Mouse (Mus musculus): ENCODE data around the gene Mboat2. TPM values are rescaled to one million over a fixed set of nuclear protein-coding genes. Genes with fewer than 3 reads are reported as not detected.

Gene Mboat2
- total RNA-seq (2021): 1 to 10 TPM; 2.3 to 2.4 TPM
- long read RNA-seq, experiment 1: 0 reads
- long read RNA-seq, experiment 2, partial matches to known transcripts: 0 of 1 reads
- long read RNA-seq, experiment 2, other reads (novel, unspliced or antisense): 1 of 1 reads

GRCm38 (mm10) chr12:24830766-24831152 lies at the start of gene Mboat2:
Gene Mboat2, plus strand, starts transcription at chr12:24830879.
- no peak for DNase-seq
- intact Hi-C loops (cut with DNase I): loop anchor here (5.0 to 10.0 kb wide), 2 partner anchors 123 to 124 kb away; partner anchors contain the start of gene Rrm2

DNA sequence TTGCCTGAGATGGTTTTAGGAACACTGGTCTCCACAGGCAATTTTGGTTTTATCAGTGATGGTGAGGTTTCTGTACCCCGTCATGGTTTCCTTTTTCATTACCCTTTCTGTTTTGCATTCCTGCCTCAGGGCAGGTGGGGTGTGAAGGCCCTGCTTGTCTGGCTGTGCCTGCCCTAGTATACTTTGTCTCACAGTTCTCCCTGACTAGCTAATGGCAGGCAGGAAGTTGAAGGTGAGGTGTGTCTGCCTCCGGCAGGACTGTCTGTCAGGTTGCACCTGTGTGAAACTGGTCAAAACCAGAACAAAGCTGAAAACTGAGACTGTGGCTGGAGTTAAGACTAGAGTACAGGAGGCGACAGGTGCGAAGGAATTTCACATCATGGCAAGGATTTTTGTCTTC lies 46.9 kb upstream of the Mboat2 start:
- intact Hi-C loops (cut with DNase I): no loop called here
- no peak for DNase-seq

DNA sequence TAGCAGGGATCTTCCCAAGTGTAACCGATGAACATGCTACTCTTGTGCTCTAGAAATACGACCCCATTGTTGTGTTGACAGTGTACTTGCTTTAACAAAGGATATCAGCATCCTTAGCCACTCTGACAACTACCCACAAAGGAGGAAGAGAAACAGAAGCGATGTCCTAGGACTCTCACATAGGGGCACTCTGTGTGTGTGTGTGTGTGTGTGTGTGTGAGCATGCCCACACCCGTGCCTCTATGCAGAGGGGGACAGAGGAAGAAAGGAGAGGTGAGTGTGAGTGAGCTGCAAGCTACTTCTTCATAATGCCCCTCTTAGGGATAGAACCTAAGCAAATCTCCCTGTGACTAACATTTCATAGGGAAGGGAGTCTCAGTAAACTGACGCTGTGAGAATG lies 44.8 kb upstream of the Mboat2 start:
- intact Hi-C loops (cut with DNase I): no loop called here
- no peak for DNase-seq

DNA sequence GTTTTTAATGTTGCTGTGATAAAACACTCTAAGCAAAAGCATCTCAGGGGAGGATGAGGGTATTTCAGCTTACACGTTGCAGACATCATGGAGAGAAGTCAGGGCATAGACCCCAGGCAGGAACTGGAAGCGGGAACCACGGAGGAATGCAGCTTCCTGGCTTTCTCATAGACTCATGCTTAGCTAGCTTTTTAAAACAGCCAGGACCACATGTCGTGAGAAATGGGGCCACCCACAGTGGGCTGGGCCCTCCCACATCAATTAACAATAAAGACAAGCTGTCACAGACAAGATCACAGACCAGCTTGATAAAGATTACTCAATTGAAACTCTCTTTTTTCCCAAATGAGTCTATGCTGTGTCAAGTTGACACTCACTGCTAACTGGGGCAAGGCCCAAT lies 44.4 kb upstream of the Mboat2 start:
- DNase-seq: no peak
- intact Hi-C loops (cut with DNase I): no loop called here

- intact Hi-C loops (cut with DNase I): no loop called here
- no peak for DNase-seq
Measured at GRCm38 (mm10) chr12:24789659-24790058, 41.0 kb upstream of the Mboat2 start.

GRCm38 (mm10) chr12:24811230-24811629 lies 19.4 kb upstream of the Mboat2 start:
- intact Hi-C loops (cut with DNase I): no loop called here
- DNase-seq: no peak

DNA sequence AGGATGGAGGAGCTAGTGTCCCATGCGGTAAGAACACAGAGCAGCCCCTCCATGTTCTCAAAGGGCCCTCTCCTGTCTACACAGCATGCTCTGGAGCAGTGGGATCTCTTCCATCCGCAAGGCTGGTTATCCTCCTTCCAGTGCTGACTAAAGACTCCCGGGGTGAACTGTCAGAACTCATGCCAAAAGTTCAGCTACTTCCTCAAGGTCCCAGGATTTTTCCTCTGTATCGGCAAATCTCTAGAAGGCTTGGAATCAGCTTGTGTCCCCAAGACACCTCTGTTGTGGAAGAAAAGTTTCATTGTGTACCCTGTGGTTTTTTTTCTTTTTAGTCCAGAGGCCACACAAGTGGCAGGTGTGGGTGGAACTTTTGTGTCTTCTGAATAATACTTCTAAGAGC lies 18.8 kb upstream of the Mboat2 start:
- intact Hi-C loops (cut with DNase I): no loop called here
- DNase-seq: no peak

DNA sequence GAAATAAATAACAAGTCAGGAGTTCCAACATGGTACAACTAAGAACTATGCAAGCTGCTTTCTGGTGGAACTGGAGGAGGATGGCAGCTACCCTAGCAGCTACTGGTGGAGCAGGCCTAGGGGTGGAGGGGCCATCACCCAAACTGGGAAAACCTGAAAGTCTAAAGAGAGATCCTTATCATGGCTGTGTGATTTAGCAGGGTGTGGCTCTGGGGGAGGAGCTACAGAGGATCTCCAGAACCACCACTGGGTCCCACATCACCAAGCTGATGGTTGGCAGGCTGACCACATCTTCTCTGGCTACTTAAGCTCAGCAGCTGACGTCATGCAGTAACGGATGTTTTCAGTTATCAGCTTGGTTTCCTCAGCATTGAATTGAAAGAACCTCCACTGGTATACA lies 7.8 kb upstream of the Mboat2 start:
- DNase-seq: no peak
- intact Hi-C loops (cut with DNase I): no loop called here

DNA sequence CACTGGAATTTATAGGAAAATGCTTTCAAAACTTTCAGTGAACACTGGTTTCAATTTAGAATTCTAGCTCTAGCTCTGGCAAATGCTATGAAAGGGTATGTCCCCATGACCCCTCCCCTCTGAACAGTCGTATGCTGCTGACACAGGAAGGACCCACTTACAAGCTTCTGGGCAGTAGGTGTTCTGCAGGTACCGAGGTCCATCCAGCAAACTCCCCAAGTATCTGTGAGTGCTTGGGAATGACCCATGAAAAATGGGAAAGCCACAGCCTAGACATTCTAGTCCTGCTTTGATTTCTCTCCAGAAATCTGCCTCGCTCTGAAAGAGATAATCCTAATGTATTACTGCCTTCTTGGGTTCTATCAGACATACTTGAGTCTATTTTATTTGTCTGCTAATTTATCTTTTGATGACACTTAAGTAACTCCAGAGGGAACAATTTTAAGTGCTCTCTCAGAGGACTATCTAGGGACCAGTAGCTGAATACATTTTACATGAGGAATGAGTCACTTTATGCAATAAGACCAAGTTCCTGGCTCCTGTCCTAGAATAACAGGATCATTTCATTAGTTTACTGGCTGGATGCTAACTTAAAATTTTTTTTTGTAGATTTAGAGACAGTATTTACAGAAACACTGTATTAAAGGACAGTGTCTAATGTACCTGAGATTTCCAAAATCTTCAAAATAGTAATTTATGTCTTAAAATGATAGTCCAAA lies 6.9 kb upstream of the Mboat2 start:
- no peak for DNase-seq
- intact Hi-C loops (cut with DNase I): no loop called here

DNA sequence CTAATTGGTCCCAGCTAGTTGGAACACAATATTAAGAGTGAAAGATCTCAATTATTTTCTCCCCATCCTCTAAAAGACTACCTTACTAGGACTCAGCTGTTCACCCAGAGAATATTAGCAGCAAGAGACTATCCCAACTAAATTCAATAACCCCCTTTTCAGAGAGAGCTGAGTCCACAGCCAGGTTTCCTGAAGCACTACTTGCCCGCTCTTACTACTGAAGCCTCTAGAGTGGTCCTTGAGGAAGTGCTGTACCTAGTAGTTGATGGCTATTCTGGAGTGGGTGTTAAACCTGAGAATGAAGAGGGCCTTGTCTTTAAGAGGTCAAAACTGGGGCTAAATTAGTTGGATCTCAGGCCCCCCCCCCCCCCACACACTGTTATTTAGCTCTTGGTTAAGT lies 593 bp upstream of the Mboat2 start:
- intact Hi-C loops (cut with DNase I): loop anchor here (5.0 to 10.0 kb wide), 2 partner anchors 123 to 125 kb away; partner anchors contain the start of gene Rrm2
- DNase-seq: no peak

GRCm38 (mm10) chr12:24831153-24831963 lies 679 bp downstream of the Mboat2 start:
- peak; percentile 55 to 74 for DNase-seq
- intact Hi-C loops (cut with DNase I): loop anchor here (5.0 to 10.0 kb wide), 2 partner anchors 123 to 124 kb away; partner anchors contain the start of gene Rrm2

GRCm38 (mm10) chr12:24831964-24832427 lies 1.3 kb downstream of the Mboat2 start:
- DNase-seq: no peak
- intact Hi-C loops (cut with DNase I): loop anchor here (5.0 to 10.0 kb wide), 2 partner anchors 123 to 125 kb away; partner anchors contain the start of gene Rrm2

GRCm38 (mm10) chr12:24832438-24832837 lies 1.8 kb downstream of the Mboat2 start:
- intact Hi-C loops (cut with DNase I): loop anchor here (5.0 to 10.0 kb wide), 2 partner anchors 122 to 125 kb away; partner anchors contain the start of gene Rrm2
- no peak for DNase-seq

DNA sequence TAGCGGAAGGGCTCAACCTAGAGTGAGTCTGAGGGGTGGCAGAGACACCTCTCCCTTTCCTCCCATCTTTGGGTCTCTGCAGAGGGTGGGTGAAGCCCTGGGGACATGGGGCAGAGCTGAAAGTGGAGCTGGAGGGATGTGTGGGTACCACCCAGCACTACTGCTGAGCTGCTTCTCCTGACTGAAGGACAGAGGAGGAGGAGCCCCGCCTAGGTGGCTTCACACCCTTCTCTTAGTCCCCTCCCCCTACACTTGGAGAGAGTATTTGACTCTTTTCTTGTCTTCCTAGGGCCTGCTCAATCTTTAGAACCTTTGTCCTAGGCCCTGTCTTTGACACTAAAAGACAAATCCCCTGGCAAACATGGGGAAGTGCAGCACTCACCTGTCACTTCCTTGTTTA lies 7.3 kb downstream of the Mboat2 start:
- DNase-seq: no peak
- intact Hi-C loops (cut with DNase I): loop anchor here (10.0 kb wide), 1 partner anchor 117 kb away; no protein-coding TSS in a partner anchor

DNA sequence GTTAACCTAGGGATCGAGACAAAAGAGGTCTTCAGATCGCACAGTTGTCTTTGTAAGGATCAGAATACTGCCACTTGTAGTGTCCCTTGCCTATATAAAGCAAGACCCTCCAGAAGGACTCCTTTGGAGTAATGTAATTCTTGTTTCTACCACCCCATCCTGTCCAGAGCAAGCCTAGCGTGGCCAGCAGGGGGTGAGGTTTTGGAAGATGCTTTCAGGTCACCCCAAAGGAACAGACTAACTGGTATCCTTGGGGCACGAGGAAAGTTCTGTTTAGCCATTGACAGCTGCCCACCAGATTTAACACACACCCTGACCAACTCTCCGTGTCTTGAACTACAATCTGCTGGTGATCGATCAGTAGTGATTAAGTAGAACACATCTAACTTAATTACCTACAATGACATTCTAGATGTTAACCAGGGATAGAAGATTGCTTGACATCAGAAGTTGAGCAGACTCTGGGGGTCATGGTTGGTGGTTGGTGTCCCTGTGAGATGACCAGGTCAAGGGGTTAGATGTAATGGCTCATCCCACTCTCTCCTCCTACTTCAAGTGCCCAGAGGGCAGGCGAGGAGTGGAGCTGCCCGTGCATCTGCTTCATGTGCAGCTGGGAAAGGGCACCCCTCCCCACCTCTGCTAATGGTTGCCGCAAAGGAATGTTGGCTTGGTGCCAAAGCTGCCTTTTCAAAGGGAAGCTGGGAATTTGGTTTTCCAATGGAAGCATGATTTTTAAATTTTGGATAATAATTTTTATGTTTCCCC lies 10.6 kb downstream of the Mboat2 start:
- intact Hi-C loops (cut with DNase I): no loop called here
- no peak for DNase-seq

- intact Hi-C loops (cut with DNase I): no loop called here
- DNase-seq: no peak
Measured at GRCm38 (mm10) chr12:24842299-24842910, 11.7 kb downstream of the Mboat2 start.

- no peak for DNase-seq
- intact Hi-C loops (cut with DNase I): no loop called here
Measured at GRCm38 (mm10) chr12:24843395-24844072, 12.9 kb downstream of the Mboat2 start.

DNA sequence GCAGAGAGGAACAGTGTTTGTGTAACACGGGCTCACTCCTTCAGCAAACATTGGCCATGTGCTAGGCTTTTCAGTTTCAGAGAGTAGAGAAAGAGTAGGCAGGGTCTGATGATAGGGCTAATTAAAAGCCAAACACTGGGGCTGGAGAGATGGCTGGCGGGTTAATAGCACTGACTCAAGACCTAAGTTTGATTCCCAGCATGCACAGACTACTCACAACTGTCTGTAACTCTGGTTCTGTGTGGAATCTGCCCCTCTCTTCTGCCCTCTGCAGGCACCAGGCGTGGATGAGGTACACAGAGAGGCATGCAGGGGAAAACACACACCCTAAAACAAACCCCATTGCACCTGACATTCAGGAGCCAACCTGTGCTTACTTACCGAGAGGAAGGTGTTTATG lies 14.7 kb downstream of the Mboat2 start:
- no peak for DNase-seq
- intact Hi-C loops (cut with DNase I): no loop called here

DNA sequence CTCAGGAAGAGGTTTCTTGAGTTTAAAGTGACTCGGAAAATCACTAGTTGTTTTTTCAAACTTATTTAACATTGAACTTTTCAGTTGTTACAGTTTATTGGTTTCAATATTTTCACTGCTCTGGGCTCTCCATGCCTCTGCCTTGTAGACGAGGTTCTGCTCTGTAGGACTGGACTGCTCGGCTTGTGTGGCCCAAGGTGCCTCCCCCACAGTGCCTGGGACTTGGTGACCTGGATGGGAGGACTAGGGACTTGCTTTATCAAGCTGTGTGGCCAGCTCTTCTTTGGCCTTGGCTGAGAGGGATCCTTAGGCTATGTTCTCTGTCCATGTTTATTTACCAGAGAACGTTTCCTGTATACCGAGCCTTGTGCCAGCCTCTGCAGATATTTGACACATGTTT lies 17.4 kb downstream of the Mboat2 start:
- DNase-seq: no peak
- intact Hi-C loops (cut with DNase I): no loop called here

Data from gastrocnemius, postnatal 36 days (tissue).